Comparison of ENCODE assay signal across 8 mouse cellular contexts in genomic region chr3:107331746-107332126, GRCm38 (mm10). TPM values are rescaled to one million over a fixed set of nuclear protein-coding genes. Genes with fewer than 3 reads are reported as not detected.
DNase-seq lines count a peak whose midpoint lies in the region; ATAC-seq lines count a peak whose summit lies in the region.

No protein-coding gene starts in this region.

- H3K4me3 ChIP-seq in kidney, embryonic 15.5 days (replicated peaks), result peak overlapping the region; percentile 81
- peak overlapping the region; percentile 92 for H3K4me3 ChIP-seq in hindbrain, embryonic 13.5 days
- peak overlapping the region; percentile 93 for H3K4me3 ChIP-seq in midbrain, embryonic 14.5 days (replicated peaks; ENCODE audit: low read depth, low read length)

- no peaks in the 10 kb centered on the region for H3K9me3 ChIP-seq in kidney, embryonic 15.5 days (replicated peaks)
- H3K9me3 ChIP-seq in hindbrain, embryonic 13.5 days, result no peaks in the 10 kb centered on the region
- H3K9me3 ChIP-seq in midbrain, embryonic 14.5 days (ENCODE audit: control insufficient read depth, low read length), result no peaks in the 10 kb centered on the region

- H3K4me1 ChIP-seq in kidney, embryonic 15.5 days, result peaks cover 23% of the 10 kb centered on the region
- H3K4me1 ChIP-seq in hindbrain, embryonic 13.5 days (replicated peaks), result peaks cover 31% of the 10 kb centered on the region
- H3K4me1 ChIP-seq in midbrain, embryonic 14.5 days (ENCODE audit: control insufficient read depth, insufficient read depth, low read length), result peaks cover 36% of the 10 kb centered on the region

- H3K36me3 ChIP-seq in kidney, embryonic 15.5 days, result peaks cover 21% of the 10 kb centered on the region
- H3K36me3 ChIP-seq in hindbrain, embryonic 13.5 days, result peaks cover 14% of the 10 kb centered on the region
- H3K36me3 ChIP-seq in midbrain, embryonic 14.5 days (ENCODE audit: control insufficient read depth, insufficient read depth, low read length), result peaks cover 14% of the 10 kb centered on the region

- H3K4me2 ChIP-seq in kidney, embryonic 15.5 days, result peak overlapping the region; percentile 82
- H3K4me2 ChIP-seq in hindbrain, embryonic 13.5 days, result peak overlapping the region; percentile 92
- H3K4me2 ChIP-seq in midbrain, embryonic 14.5 days (ENCODE audit: low read length), result peak overlapping the region; percentile 86

- no peak for ATAC-seq in kidney, embryonic 15.5 days (replicated peaks; ENCODE audit: low FRiP score)
- no peak for ATAC-seq in hindbrain, embryonic 13.5 days (ENCODE audit: low FRiP score)
- ATAC-seq in midbrain, embryonic 14.5 days (ENCODE audit: low FRiP score, low TSS enrichment), result no peak

- no peaks in the 10 kb centered on the region for H3K27me3 ChIP-seq in kidney, embryonic 15.5 days
- no peaks in the 10 kb centered on the region for H3K27me3 ChIP-seq in hindbrain, embryonic 13.5 days
- H3K27me3 ChIP-seq in midbrain, embryonic 14.5 days (ENCODE audit: control insufficient read depth, insufficient read depth, low read length), result no peaks in the 10 kb centered on the region

- no peak for DNase-seq in kidney, adult 9 months
- peak; percentile 40 for DNase-seq in c-Kit-negative CD71-positive TER-119-positive erythroid progenitor cells, embryonic 14.5 days (ENCODE audit: low read depth, low spot score)
- no peak for DNase-seq in midbrain, embryonic 14.5 days
- no peak for DNase-seq in spleen, postnatal 14 days (ENCODE audit: low spot score in 2 of 2)
- no peak for DNase-seq in ovary, adult 18-20 months (ENCODE audit: low spot score)
- no peak for DNase-seq in Muller cell, postnatal 12 days (ENCODE audit: inconsistent ontology term)

- 21% methylated on average over 17 of the region's 17 CpGs for WGBS in kidney, embryonic 15.5 days
- 23% methylated on average over 17 of the region's 17 CpGs for WGBS in hindbrain, embryonic 13.5 days
- 22% methylated on average over 17 of the region's 17 CpGs for WGBS in midbrain, embryonic 14.5 days

- H3K9ac ChIP-seq in kidney, embryonic 15.5 days, result peak overlapping the region; percentile 83
- H3K9ac ChIP-seq in hindbrain, embryonic 13.5 days, result peak overlapping the region; percentile 87
- peak overlapping the region; percentile 71 for H3K9ac ChIP-seq in midbrain, embryonic 14.5 days (replicated peaks; ENCODE audit: low read length)

- peak overlapping the region; percentile 94; the same call in 1 of the 2 replicates for H3K27ac ChIP-seq in kidney, embryonic 15.5 days
- H3K27ac ChIP-seq in hindbrain, embryonic 13.5 days, result peak overlapping the region; percentile 92
- no peak overlapping the region for H3K27ac ChIP-seq in midbrain, embryonic 14.5 days (replicated peaks; ENCODE audit: low read depth, low read length)

RNA-seq across cellular contexts. Expression of gene Rbm15, which starts 1.7 kb away (rescaled TPM):
- 15.6 and 17.2 TPM in 2 replicates for polyA plus RNA-seq in kidney, embryonic 15.5 days (2015; fragmentation: Nextera tagmentation; extraction: Ambion mirVana)
- 9.1 and 9.5 TPM in 2 replicates for polyA plus RNA-seq in hindbrain, embryonic 13.5 days (2015; fragmentation: Nextera tagmentation; extraction: Ambion mirVana)
- 9.1 and 10.3 TPM in 2 replicates for polyA plus RNA-seq in midbrain, embryonic 14.5 days (2014; fragmentation: Nextera tagmentation; extraction: Ambion mirVana)

RNA-seq across cellular contexts. Expression of gene Slc16a4, which starts 40.7 kb away (rescaled TPM):
- polyA plus RNA-seq in kidney, embryonic 15.5 days (2015; fragmentation: Nextera tagmentation; extraction: Ambion mirVana), result 8.3 and 9.8 TPM in 2 replicates
- polyA plus RNA-seq in hindbrain, embryonic 13.5 days (2015; fragmentation: Nextera tagmentation; extraction: Ambion mirVana), result 2.3 and 2.5 TPM in 2 replicates
- polyA plus RNA-seq in midbrain, embryonic 14.5 days (2014; fragmentation: Nextera tagmentation; extraction: Ambion mirVana), result 1.6 and 2.3 TPM in 2 replicates

RNA-seq across cellular contexts. Expression of gene Lamtor5, which starts 53.1 kb away (rescaled TPM):
- 192 and 199 TPM in 2 replicates for polyA plus RNA-seq in kidney, embryonic 15.5 days (2015; fragmentation: Nextera tagmentation; extraction: Ambion mirVana)
- 200 TPM in 2 replicates for polyA plus RNA-seq in hindbrain, embryonic 13.5 days (2015; fragmentation: Nextera tagmentation; extraction: Ambion mirVana)
- polyA plus RNA-seq in midbrain, embryonic 14.5 days (2014; fragmentation: Nextera tagmentation; extraction: Ambion mirVana), result 190 and 210 TPM in 2 replicates
